Mouse (Mus musculus): ENCODE results near the gene Fbxo7.

DNA sequence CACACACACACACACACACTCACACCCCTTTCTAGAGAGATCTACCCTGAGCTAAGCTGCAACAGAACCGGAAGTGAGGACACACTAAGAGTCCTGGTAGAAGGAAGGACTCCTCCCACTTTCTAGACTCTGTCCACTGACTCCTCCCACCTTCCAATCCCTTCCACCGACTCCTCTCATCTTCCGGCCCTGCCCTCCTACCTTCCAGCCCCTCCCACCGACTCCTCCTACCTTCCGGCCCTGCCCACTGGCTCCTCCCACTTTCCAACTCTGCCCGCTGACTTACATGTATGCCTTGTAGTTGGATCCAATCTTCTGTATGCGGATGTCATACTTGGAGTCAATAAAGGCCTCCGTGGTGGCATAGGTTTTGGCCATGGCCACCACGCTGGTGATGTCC is 58.1 kb downstream of the Fbxo7 start:
- TF ChIP-seq CTCF (IDR thresholded peaks at IDR 0.05; ENCODE audit: borderline replicate concordance, insufficient read depth, low read length) (no peak), POLR2A (IDR thresholded peaks at IDR 0.05; ENCODE audit: low read depth, low read length) (no peak)

All from embryonic fibroblast, embryonic 13.5 days (primary cell).